Mouse (Mus musculus) ovary, postnatal 36 days (tissue): ENCODE data around the gene Lasp1.
A peak's percentile ranks its signal among the peaks of the same experiment; 100 is the strongest.
"Not testable (repeated sequence)": the region's sequence is repeated elsewhere in the genome, so short reads cannot be mapped to it uniquely, and the experiment has no call there.

Source experiments
- DNase-seq: peaks from one replicate; pipeline ENCODE4 v3.0.0; 2022; ENCODE audit warnings: low spot score, mixed read lengths

Gene Lasp1

GRCm38 (mm10) chr11:97798782-97799145 is at the start of gene Lasp1:
Lasp1 (plus strand) TSS chr11:97799000.
- DNase-seq, result peak; percentile 87

GRCm38 (mm10) chr11:97753277-97753676 is 45.5 kb upstream of the Lasp1 start:
- DNase-seq, result no peak

DNA sequence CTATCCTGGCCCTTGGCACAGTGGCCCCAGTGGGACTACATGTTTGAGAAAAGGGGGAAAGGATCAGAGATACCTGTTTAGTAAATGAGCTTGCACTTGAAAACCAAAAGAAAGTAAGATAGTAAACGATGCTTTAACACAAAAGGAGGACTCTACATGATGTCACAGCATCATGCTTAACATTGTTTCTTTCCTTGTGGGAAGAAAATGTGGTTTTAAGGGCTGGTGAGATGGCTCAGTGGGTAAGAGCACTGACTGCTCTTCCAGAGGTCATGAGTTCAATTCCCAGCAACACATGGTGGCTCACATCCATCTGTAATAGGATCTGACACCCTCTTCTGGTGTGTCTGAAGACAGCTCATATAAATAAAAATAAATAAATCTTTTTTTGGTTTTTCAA is 40.7 kb upstream of the Lasp1 start:
- no peak for DNase-seq

DNA sequence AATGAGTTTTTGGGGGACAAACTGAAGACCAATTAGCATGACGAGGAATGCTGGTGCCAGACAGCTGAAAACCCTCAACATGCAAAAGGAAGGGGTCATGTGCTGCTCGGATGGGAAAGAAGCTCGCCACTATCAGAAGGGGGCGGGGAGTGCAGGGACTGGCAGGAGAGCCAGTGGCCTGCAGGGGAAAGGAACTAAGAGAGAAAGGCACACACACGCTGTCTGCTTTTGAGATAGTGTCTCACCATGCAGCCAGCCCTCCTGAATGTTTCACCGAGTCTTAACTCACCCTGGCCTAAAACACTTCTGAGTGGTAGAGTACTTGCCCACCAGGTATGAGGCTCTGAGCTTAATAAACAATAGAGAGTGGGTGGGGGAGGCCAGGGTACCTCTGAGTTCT is 39.9 kb upstream of the Lasp1 start:
- DNase-seq, result no peak

- no peak for DNase-seq
Observed at GRCm38 (mm10) chr11:97761638-97762037, 37.2 kb upstream of the Lasp1 start.

GRCm38 (mm10) chr11:97766154-97766881 is 32.5 kb upstream of the Lasp1 start, which contains the start of gene Cwc25:
Cwc25 (minus strand) TSS chr11:97766556.
- DNase-seq, result peak; percentile 92

DNA sequence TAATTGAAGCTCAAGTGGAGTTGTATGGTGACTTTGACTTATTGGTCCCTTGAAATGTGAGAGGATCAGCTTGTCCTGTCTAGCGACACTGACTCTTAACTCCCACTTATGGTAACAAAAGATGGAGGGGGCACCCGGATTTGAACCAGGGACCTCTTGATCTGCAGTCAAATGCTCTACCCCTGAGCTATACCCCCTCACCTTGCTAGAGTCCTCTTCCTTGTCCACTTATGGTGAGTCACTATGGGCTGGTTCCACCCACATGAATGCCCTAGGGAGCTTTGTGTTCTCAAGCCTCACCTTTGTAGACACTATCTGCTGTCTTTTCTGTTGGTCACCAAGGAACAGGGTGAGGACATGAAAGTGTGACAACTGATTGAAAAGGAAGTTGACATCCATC is 29.1 kb upstream of the Lasp1 start:
- DNase-seq, result no peak

GRCm38 (mm10) chr11:97771410-97771809 is 27.4 kb upstream of the Lasp1 start:
- DNase-seq, result no peak

DNA sequence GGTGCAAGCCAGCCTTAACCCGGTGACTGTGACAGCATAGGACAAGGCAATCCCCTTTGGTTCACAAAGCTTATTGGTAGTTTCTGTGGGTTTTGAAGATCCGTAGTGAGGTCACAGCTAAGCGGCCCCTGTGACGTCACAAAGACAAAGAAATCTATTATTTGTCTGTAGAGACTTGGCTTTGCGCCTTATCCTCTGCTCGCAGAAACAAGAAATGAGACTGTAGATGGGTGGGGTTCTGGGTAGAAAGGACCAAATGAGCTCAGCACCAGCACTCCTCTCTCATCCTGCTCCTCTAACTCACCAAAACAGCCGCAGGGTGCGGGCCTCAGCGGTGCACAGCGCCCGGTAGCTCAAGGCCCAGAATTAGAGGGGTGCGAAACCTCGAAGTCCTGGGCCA is 23.6 kb upstream of the Lasp1 start:
- no peak for DNase-seq

DNA sequence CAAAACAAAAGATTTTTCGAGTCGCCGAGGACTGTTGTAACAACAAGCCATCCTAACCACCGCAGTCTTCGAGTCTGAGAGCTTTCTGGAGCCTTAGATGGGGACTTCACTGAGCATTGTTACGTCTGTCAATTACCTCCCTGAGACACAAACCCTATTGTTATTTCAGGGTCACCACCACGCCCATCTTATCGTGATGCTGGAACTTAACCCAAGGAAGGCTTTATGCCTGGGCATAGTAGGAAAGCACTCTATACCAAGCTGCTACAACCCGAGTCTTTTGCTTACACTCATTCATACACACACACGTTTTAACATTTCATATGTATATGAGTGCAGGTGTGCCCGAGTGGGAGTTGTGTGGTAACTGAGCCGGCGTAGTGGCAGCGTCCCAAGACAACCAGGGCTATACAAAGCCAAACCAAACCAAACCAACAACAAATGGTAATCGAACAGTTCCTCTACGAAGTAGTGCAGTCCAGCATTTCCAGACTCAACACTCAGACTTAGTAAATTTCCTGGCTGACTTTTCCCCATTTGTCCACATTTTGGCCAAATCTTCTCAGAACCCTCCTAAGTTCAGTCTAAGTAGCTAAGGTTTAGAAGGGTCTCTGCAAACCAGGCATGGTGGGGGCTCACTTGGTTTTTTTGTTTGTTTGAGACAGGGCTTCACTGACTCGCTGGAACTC is 22.8 kb upstream of the Lasp1 start, which contains the start of gene 1700001P01Rik:
Gene 1700001P01Rik (minus strand): TSS at position 111 of the 689 bp plus-strand sequence.
- no peak for DNase-seq

GRCm38 (mm10) chr11:97776497-97777128 is 22.2 kb upstream of the Lasp1 start:
- no peak for DNase-seq

DNA sequence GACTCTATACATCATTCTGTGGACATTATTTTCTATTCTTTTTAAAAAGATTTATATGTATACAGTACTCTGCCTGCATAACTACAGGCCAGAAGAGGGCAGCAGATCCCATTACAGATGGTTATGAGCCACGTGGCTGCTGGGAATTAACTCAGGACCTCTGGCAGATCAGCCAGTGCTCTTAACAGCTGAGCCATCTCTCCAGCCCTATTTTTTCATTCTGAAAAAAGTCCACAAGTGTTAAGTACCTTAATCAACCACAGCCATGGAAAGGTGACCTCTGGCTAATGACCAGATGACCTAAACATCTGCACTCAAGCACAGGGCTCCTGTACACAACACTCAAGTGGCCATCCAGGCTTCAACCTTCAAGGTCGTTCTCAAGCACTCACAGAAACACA is 21.7 kb upstream of the Lasp1 start:
- DNase-seq, result no peak

DNA sequence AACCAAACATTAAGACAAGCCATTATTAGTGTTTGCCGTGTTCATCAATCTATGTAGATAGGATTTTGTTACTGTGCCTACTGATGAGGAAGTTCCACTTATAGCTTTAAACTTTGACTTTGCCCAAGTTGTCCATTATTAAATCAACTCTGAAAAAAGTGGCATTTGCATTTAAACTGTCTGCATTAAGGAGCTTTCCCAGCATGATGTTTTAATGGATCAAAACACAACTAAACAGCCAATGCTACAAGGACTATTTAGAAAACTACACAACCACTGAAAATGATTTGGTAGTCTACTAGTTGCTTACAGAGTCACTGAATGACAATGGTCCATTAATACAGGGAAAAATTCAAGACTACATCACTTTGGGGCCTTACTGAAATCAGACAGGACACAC is 19.9 kb upstream of the Lasp1 start:
- DNase-seq, result no peak

DNA sequence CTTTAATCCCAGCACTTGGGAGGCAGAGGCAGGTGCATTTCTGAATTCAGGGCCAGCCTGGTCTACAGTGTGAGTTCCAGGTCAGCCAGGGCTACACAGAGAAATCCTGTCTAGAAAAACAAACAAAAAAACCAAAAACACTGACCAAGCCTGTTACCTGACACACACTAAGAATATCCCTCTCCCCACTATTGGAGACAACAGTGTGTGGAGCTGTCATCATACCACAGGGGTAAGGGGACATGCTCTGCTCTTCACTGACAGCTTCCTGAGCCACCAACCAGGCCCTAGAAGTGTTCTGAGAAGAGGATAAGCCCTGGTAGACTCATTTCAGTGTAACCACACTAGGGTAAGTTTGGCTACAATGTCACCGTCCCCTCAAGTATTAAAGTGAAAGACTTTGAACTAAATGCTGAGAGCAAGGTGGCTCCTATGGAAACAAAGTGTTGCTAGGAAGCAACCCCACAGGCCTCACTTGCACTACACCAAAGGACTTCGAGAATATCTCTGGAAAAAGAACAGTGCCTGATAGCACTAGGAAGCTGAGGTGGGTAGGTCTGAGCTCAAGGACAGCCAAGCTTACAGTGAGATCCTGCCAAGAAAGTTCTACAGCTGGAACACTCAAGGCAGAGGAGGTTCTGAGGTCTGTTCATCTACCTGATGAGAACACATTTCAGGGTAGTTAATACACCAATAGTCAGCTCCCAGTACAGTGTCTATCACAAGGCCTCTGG is 18.7 kb upstream of the Lasp1 start:
- DNase-seq, result no peak

DNA sequence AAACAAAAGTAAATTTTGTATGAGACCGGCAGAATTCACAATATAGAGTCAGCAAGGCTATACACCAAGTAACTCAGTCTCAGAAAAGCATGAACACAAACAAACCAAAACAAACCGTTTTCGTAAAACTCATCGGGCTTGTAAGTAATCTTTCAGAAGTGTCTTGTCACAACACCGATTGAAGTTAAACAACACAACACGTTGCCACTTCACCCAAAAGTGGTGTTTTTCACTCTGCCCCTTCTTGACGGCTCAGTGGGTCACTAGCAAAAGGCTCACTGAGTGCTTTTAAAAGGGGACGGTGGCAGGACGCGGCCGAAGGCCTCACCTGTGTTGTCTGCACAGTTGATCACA is 17.3 kb upstream of the Lasp1 start:
- no peak for DNase-seq

DNA sequence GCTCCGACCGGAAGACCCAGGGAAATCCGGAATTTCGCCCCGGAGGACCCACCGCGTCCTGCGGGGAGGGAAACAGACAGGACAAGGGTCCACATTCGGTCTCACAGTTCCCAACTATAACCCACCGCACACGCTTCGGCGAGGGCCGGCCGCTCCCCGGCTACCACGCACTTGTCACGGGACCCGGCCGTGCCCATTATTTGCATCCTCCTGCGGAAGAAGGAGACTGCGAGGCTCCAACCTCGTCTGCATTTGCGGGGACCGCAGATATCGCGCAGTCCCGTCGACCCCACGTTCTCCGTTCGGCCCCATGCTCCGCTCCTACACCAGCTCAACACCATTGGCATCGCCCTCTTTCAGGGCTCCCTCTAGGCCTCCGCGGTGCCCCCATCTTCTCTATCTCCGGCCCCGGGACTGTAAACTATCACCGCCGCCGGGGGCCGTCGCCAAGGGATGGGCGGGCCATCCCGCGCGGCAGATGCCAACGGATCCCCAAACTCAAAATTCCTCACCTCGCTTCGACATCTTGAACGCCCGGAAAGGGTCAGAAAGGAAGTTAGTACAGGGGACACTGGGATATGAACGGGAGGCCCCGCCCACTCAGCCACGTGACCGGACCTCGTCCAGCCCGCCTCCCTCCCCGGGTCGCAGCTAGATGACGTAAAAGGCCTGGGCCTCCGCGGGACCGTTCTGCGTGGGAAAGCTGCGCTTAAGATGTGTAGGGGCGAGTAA is 16.8 kb upstream of the Lasp1 start, which contains the start of gene Rpl23:
Gene Rpl23 (minus strand): TSS at position 606 of the 732 bp plus-strand sequence.
- peak; percentile 99 for DNase-seq

GRCm38 (mm10) chr11:97782564-97782895 is 16.3 kb upstream of the Lasp1 start:
- DNase-seq, result no peak

DNA sequence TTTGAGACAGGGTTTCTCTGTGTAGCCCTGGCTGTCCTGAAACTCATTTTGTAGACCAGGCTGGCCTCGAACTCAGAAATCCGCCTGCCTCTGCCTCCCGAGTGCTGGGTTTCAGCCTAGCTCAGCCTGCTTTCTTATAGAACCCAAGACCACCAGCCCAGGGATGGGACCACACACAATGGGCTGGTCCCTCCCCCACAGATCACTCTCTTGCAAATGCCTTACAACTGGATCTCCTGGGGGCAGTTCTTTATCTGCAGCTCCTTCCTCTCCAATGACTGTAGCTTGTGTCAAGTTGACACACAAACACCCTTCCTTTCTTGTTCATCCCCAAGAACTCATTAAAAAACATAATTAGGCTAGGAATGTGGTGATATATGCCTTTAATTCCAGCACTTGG is 10.8 kb upstream of the Lasp1 start:
- DNase-seq, result no peak

- DNase-seq, result no peak
Observed at GRCm38 (mm10) chr11:97789727-97790126, 9.1 kb upstream of the Lasp1 start.

DNA sequence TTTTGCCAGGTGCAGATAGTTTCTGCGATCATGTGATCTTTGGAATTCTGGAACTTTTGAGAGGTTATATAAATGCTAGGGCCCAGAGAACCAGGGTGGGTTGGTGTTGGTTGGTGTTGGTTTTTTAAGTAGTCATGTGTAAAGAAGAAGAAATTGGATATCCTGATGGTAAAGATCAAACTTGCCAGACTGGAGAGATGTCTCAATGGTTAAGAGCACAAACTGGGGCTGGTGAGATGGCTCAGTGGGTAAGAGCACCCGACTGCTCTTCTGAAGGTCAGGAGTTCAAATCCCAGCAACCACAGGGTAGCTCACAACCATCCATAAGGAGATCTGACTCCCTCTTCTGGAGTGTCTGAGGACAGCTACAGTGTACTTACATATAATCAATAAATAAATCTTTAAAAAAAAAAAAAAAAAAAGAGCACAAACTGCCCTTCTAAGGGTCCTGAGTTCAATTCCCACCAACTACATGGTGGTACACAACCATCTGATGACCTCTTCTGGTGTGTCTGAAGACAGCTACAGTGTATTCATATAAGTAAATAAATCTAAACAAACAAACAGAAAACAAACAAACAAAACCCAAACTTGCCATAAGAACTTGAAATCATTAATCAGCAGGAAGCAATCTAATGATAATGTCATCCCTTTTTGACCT is 7.9 kb upstream of the Lasp1 start:
- not testable (repeated sequence) for DNase-seq

DNA sequence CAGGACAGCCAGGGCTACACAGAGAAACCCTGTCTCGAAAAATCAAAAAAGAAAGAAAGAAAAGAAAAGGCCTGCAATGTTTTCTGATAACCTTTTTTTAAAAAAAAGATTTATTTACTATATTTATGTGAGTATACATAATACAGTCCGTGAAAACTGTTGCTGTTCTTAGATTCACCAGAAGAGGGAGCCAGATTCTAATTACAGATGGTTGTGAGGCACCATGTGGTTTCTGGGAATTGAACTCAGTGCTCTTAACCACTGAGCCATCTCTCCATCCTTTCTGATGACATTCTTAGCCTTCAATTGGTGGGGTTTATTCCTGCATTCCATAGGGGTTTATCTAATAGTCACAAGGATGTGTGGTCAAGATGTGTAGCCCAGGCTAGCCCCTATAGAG is 5.6 kb upstream of the Lasp1 start:
- DNase-seq, result no peak
